Mouse (Mus musculus): ENCODE data around the gene Emilin2. TPM values are rescaled to one million over a fixed set of nuclear protein-coding genes. Genes with fewer than 3 reads are reported as not detected.

The Emilin2 gene
- polyA plus RNA-seq, 1 experiment = 10.4 TPM

- peaks cover 2% of the 10 kb centered on the region; the same call in 1 of the 2 replicates for H3K4me1 ChIP-seq (ENCODE audit: control insufficient read depth, insufficient read depth, insufficient read length, low read length)
- peak overlapping the region; percentile 57 for H3K4me3 ChIP-seq (ENCODE audit: insufficient read depth, low read depth, low read length)
- H3K27ac ChIP-seq (replicated peaks; ENCODE audit: low read depth, low read length) = no peak overlapping the region
These were observed 1.9 kb downstream of the Emilin2 start for GRCm38 (mm10) chr17:71309711-71310485.

- H3K4me1 ChIP-seq (ENCODE audit: control insufficient read depth, insufficient read depth, insufficient read length, low read length) = peaks cover 2% of the 10 kb centered on the region; the same call in 1 of the 2 replicates
- H3K27ac ChIP-seq (replicated peaks; ENCODE audit: low read depth, low read length) = no peak overlapping the region
- H3K4me3 ChIP-seq (ENCODE audit: insufficient read depth, low read depth, low read length) = no peak overlapping the region
These were observed 2.6 kb downstream of the Emilin2 start for GRCm38 (mm10) chr17:71309141-71309540.

- H3K27ac ChIP-seq (replicated peaks; ENCODE audit: low read depth, low read length) = no peak overlapping the region
- peaks cover 2% of the 10 kb centered on the region; the same call in 1 of the 2 replicates for H3K4me1 ChIP-seq (ENCODE audit: control insufficient read depth, insufficient read depth, insufficient read length, low read length)
- no peak overlapping the region for H3K4me3 ChIP-seq (ENCODE audit: insufficient read depth, low read depth, low read length)
These were observed 3.5 kb downstream of the Emilin2 start for GRCm38 (mm10) chr17:71308296-71308695.

GRCm38 (mm10) chr17:71307251-71307790 is 4.5 kb downstream of the Emilin2 start:
- no peak overlapping the region for H3K4me3 ChIP-seq (ENCODE audit: insufficient read depth, low read depth, low read length)
- no peak overlapping the region for H3K27ac ChIP-seq (replicated peaks; ENCODE audit: low read depth, low read length)
- peaks cover 2% of the 10 kb centered on the region; the same call in 1 of the 2 replicates for H3K4me1 ChIP-seq (ENCODE audit: control insufficient read depth, insufficient read depth, insufficient read length, low read length)

- Histone ChIP-seq H3K4me1 (ENCODE audit: control insufficient read depth, insufficient read depth, insufficient read length, low read length) (peaks cover 2% of the 10 kb centered on the region; the same call in 1 of the 2 replicates), H3K27ac (replicated peaks; ENCODE audit: low read depth, low read length) (no peak overlapping the region), H3K4me3 (ENCODE audit: insufficient read depth, low read depth, low read length) (no peak overlapping the region)
These were observed 5.1 kb downstream of the Emilin2 start for GRCm38 (mm10) chr17:71306716-71307115.

- Histone ChIP-seq H3K4me3 (ENCODE audit: insufficient read depth, low read depth, low read length) (no peak overlapping the region), H3K27ac (replicated peaks; ENCODE audit: low read depth, low read length) (no peak overlapping the region), H3K4me1 (ENCODE audit: control insufficient read depth, insufficient read depth, insufficient read length, low read length) (no peaks in the 10 kb centered on the region; the same call in 1 of the 2 replicates)
These were observed 5.7 kb downstream of the Emilin2 start for GRCm38 (mm10) chr17:71306091-71306490.

- no peaks in the 10 kb centered on the region for H3K4me1 ChIP-seq (ENCODE audit: control insufficient read depth, insufficient read depth, insufficient read length, low read length)
- no peak overlapping the region for H3K27ac ChIP-seq (replicated peaks; ENCODE audit: low read depth, low read length)
- no peak overlapping the region for H3K4me3 ChIP-seq (ENCODE audit: insufficient read depth, low read depth, low read length)
These were observed 8.3 kb downstream of the Emilin2 start for GRCm38 (mm10) chr17:71303444-71303843.

GRCm38 (mm10) chr17:71301413-71301812 is 10.4 kb downstream of the Emilin2 start:
- Histone ChIP-seq H3K27ac (replicated peaks; ENCODE audit: low read depth, low read length) (no peak overlapping the region), H3K4me1 (ENCODE audit: control insufficient read depth, insufficient read depth, insufficient read length, low read length) (no peaks in the 10 kb centered on the region), H3K4me3 (ENCODE audit: insufficient read depth, low read depth, low read length) (no peak overlapping the region)

- Histone ChIP-seq H3K4me3 (ENCODE audit: insufficient read depth, low read depth, low read length) (no peak overlapping the region), H3K4me1 (ENCODE audit: control insufficient read depth, insufficient read depth, insufficient read length, low read length) (no peaks in the 10 kb centered on the region), H3K27ac (replicated peaks; ENCODE audit: low read depth, low read length) (peak overlapping the region; percentile 74; the same call in 1 of the 2 replicates)
These were observed 11.4 kb downstream of the Emilin2 start for GRCm38 (mm10) chr17:71300338-71300737.

GRCm38 (mm10) chr17:71299879-71300278 is 11.9 kb downstream of the Emilin2 start:
- Histone ChIP-seq H3K4me3 (ENCODE audit: insufficient read depth, low read depth, low read length) (no peak overlapping the region), H3K4me1 (ENCODE audit: control insufficient read depth, insufficient read depth, insufficient read length, low read length) (no peaks in the 10 kb centered on the region), H3K27ac (replicated peaks; ENCODE audit: low read depth, low read length) (peak overlapping the region; percentile 74)

- no peaks in the 10 kb centered on the region; the same call in 1 of the 2 replicates for H3K4me1 ChIP-seq (ENCODE audit: control insufficient read depth, insufficient read depth, insufficient read length, low read length)
- H3K27ac ChIP-seq (replicated peaks; ENCODE audit: low read depth, low read length) = no peak overlapping the region
- no peak overlapping the region for H3K4me3 ChIP-seq (ENCODE audit: insufficient read depth, low read depth, low read length)
These were observed 17.2 kb downstream of the Emilin2 start for GRCm38 (mm10) chr17:71294570-71294969.

GRCm38 (mm10) chr17:71292897-71293296 is 18.9 kb downstream of the Emilin2 start:
- Histone ChIP-seq H3K27ac (replicated peaks; ENCODE audit: low read depth, low read length) (no peak overlapping the region), H3K4me1 (ENCODE audit: control insufficient read depth, insufficient read depth, insufficient read length, low read length) (no peaks in the 10 kb centered on the region; the same call in 1 of the 2 replicates), H3K4me3 (ENCODE audit: insufficient read depth, low read depth, low read length) (no peak overlapping the region)

- H3K27ac ChIP-seq (replicated peaks; ENCODE audit: low read depth, low read length) = no peak overlapping the region
- H3K4me1 ChIP-seq (ENCODE audit: control insufficient read depth, insufficient read depth, insufficient read length, low read length) = peaks cover 2% of the 10 kb centered on the region; the same call in 1 of the 2 replicates
- no peak overlapping the region for H3K4me3 ChIP-seq (ENCODE audit: insufficient read depth, low read depth, low read length)
These were observed 19.8 kb downstream of the Emilin2 start for GRCm38 (mm10) chr17:71291897-71292420.

GRCm38 (mm10) chr17:71290486-71291410 is 21.0 kb downstream of the Emilin2 start:
- Histone ChIP-seq H3K27ac (replicated peaks; ENCODE audit: low read depth, low read length) (no peak overlapping the region), H3K4me1 (ENCODE audit: control insufficient read depth, insufficient read depth, insufficient read length, low read length) (peaks cover 8% of the 10 kb centered on the region), H3K4me3 (ENCODE audit: insufficient read depth, low read depth, low read length) (no peak overlapping the region)
